Mouse (Mus musculus) forebrain, embryonic 11.5 days (tissue): ENCODE measurements around the gene Mfsd4a. TPM values are rescaled to one million over a fixed set of nuclear protein-coding genes. Genes with fewer than 3 reads are reported as not detected.

Source experiments
- ATAC-seq: fragments of 200-750 bp; cut with Nextera tagmentation; replicated peaks from 2 replicates; pipeline ENCODE4 v1.8.0; 2017; ENCODE audit warnings: moderate TSS enrichment; ENCODE audit not compliant: low FRiP score
- DNase-seq: peaks from one replicate; pipeline ENCODE4 v3.0.0-alpha.2; 2017; ENCODE audit warnings: low spot score
- H3K27ac ChIP-seq: fragments of 300-500 bp; sonication (generic); 2 replicates; pipeline ENCODE4 v1.5.1; 2014; ENCODE audit warnings: low read depth, low read length
- H3K27me3 ChIP-seq: fragments of 300-500 bp; sonication (generic); 2 replicates; pipeline ENCODE4 v1.6.1; 2014; ENCODE audit warnings: mild to moderate bottlenecking, low read length, mixed read lengths; ENCODE audit not compliant: control insufficient read depth, insufficient read depth
- H3K36me3 ChIP-seq: fragments of 300-500 bp; sonication (generic); 2 replicates; pipeline ENCODE4 v1.6.1; 2014; ENCODE audit warnings: mild to moderate bottlenecking, low read length, moderate library complexity, mixed read lengths; ENCODE audit not compliant: control insufficient read depth, insufficient read depth
- H3K4me1 ChIP-seq: fragments of 300-500 bp; sonication (generic); replicated peaks from 2 replicates; pipeline ENCODE4 v1.6.1; 2014; ENCODE audit warnings: low read length, mixed read lengths; ENCODE audit not compliant: control insufficient read depth, insufficient read depth
- H3K4me2 ChIP-seq: fragments of 300-500 bp; sonication (generic); 2 replicates; pipeline ENCODE4 v1.6.1; 2014; ENCODE audit warnings: low read depth, mild to moderate bottlenecking, low read length, moderate library complexity, mixed read lengths; ENCODE audit not compliant: severe bottlenecking
- H3K4me3 ChIP-seq: fragments of 300-500 bp; sonication (generic); 2 replicates; pipeline ENCODE4 v1.5.1; 2014; ENCODE audit warnings: low read depth, low read length
- H3K9ac ChIP-seq: fragments of 300-500 bp; sonication (generic); 2 replicates; pipeline ENCODE4 v1.6.1; 2014; ENCODE audit warnings: low read length
- H3K9me3 ChIP-seq: fragments of 300-500 bp; sonication (generic); 2 replicates; pipeline ENCODE4 v1.6.1; 2016; ENCODE audit warnings: low read length, mixed read lengths; ENCODE audit not compliant: control insufficient read depth
- WGBS: fragments of 180-500 bp; shearing (Covaris S2); extraction: QIAGEN DNeasy Blood & Tissue Kit; methylation state at CpG from one replicate; pipeline ENCODE4 v1.1.7; 2014; 5-methylcytosine and 5-hydroxymethylcytosine counted together
- polyA plus RNA-seq: library from polyadenylated mRNA; unstranded; fragments of >200 nt; fragmentation: Nextera tagmentation; extraction: Ambion mirVana; gene quantifications from 2 replicates; pipeline ENCODE4 v1.2.1, GENCODE M21; 2014

Mfsd4a gene
- polyA plus RNA-seq, 1 experiment from 2014 or later = 13.6 TPM

DNA sequence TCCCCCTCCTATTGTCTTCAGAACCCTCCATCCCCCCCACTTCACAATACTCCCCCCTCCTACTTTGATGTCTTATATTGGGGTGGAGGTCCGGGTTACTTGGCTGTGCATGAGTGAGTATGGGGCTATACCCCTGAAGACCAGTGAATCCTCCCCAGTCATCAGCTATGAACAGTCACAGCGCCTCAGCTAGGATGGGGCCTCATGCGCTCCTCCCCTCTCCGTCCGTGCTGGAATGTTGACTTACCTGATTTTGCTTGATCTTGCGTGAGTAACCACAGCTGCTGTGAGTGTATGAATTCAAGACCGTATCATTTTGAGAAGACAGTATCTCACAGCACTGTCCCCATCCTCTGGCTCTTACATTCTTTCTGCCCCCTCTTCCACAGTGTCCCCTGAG is 48.0 kb downstream of the Mfsd4a start:
- DNase-seq = no peak
- Histone ChIP-seq H3K4me3 (no peak overlapping the region), H3K36me3 (peaks cover 10% of the 10 kb centered on the region; the same call in 1 of the 2 replicates), H3K27ac (no peak overlapping the region), H3K9ac (no peak overlapping the region), H3K27me3 (no peaks in the 10 kb centered on the region), H3K4me2 (no peak overlapping the region), H3K9me3 (no peaks in the 10 kb centered on the region), H3K4me1 (no peaks in the 10 kb centered on the region)
- 96% methylated on average over 7 of the region's 7 CpGs for WGBS
- no peak for ATAC-seq

DNA sequence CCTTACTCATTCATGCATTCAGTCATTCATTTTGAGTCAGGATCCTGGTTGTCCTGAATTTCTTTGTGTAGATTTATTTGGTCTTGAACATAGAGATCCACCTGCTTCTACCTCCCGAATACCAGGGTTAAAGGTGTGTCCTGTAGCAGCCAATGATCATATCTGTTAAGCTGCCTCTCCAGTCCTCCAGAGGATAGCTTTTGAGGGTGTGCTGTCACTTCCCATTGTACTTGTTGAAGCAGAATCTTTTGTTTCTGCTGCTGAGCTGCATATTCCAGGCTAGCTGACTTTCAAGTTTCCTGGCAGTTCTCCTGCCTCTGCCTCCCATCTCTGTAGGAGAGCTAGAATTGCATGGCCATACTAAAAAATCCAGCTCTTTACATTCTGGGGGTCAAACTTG is 51.2 kb downstream of the Mfsd4a start:
- H3K27ac ChIP-seq = no peak overlapping the region
- H3K36me3 ChIP-seq = peaks cover 10% of the 10 kb centered on the region; the same call in 1 of the 2 replicates
- DNase-seq (no peak), ATAC-seq (no peak)
- no peak overlapping the region for H3K9ac ChIP-seq
- H3K4me3 ChIP-seq = no peak overlapping the region
- H3K4me1 ChIP-seq = no peaks in the 10 kb centered on the region
- H3K4me2 ChIP-seq = no peak overlapping the region
- H3K9me3 ChIP-seq = no peaks in the 10 kb centered on the region
- 90% methylated on average over 1 of the region's 1 CpGs for WGBS
- H3K27me3 ChIP-seq = no peaks in the 10 kb centered on the region

- Histone ChIP-seq H3K27me3 (no peaks in the 10 kb centered on the region), H3K4me2 (no peak overlapping the region), H3K9me3 (no peaks in the 10 kb centered on the region), H3K4me1 (no peaks in the 10 kb centered on the region), H3K4me3 (no peak overlapping the region), H3K9ac (no peak overlapping the region), H3K27ac (no peak overlapping the region), H3K36me3 (peaks cover 3% of the 10 kb centered on the region; the same call in 1 of the 2 replicates)
- 94% methylated on average over 1 of the region's 1 CpGs for WGBS
- DNase-seq (no peak), ATAC-seq (no peak)
Observed at GRCm38 (mm10) chr1:132014800-132015199, 53.1 kb downstream of the Mfsd4a start.

GRCm38 (mm10) chr1:132012861-132013260 is 55.0 kb downstream of the Mfsd4a start:
- 88% methylated on average over 8 of the region's 8 CpGs for WGBS
- no peaks in the 10 kb centered on the region for H3K9me3 ChIP-seq
- no peak overlapping the region for H3K9ac ChIP-seq
- H3K4me1 ChIP-seq = peaks cover 6% of the 10 kb centered on the region; the same call in 1 of the 2 replicates
- ATAC-seq (no peak), DNase-seq (no peak)
- H3K27me3 ChIP-seq = no peaks in the 10 kb centered on the region
- no peak overlapping the region for H3K4me2 ChIP-seq
- no peak overlapping the region for H3K27ac ChIP-seq
- H3K36me3 ChIP-seq = no peaks in the 10 kb centered on the region; the same call in 1 of the 2 replicates
- H3K4me3 ChIP-seq = no peak overlapping the region

- Histone ChIP-seq H3K9ac (no peak overlapping the region), H3K27ac (no peak overlapping the region), H3K9me3 (no peaks in the 10 kb centered on the region), H3K4me2 (no peak overlapping the region), H3K4me1 (peaks cover 6% of the 10 kb centered on the region; the same call in 1 of the 2 replicates), H3K4me3 (no peak overlapping the region), H3K27me3 (no peaks in the 10 kb centered on the region), H3K36me3 (no peaks in the 10 kb centered on the region; the same call in 1 of the 2 replicates)
- 77% methylated on average over 2 of the region's 2 CpGs for WGBS
- ATAC-seq (no peak), DNase-seq (no peak)
Observed at GRCm38 (mm10) chr1:132011785-132012184, 56.1 kb downstream of the Mfsd4a start.

DNA sequence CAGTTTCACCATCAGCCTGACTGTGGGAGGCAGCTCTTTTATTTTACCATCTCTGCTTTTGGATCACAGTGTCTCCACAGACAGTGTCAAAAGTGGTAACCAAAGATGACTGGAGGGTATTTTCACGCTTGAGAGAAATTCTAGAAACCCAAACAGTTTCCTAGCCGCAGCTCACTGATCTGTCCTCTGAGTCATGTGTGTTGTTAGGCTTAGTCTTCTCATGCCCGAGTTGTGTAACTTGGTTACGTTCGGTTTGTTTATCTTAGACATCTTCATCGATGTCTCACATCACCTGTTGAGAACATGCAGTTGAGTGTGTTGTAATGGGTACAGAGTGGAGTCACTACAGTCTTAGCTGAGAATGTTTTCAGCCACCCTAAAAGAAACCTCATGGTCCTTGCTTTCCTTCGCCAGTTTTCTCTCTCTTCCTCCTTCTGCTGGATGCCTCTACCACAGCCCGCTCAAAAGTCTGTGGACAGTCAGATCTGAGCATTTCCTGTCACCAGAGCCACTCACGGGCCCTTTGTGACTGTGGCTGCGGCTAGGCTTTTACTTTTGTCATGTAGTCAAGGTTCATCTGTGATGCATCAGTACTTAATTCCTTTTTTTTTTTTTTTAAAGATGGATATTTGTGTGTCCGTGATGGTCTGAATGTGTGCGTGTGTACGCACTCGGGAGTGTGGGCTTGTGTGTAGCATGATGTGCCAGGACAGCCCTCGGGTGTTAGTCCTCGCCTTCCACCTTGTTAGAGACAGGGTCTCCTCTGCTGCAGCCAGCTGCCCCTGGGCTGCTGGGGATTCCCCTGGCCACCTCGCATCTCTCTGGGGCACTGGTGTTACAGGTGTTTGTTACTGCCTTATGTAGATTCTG is 57.0 kb downstream of the Mfsd4a start:
- Histone ChIP-seq H3K4me1 (peaks cover 6% of the 10 kb centered on the region; the same call in 1 of the 2 replicates), H3K4me2 (no peak overlapping the region), H3K9me3 (no peaks in the 10 kb centered on the region), H3K27ac (no peak overlapping the region), H3K4me3 (no peak overlapping the region), H3K36me3 (no peaks in the 10 kb centered on the region; the same call in 1 of the 2 replicates), H3K27me3 (no peaks in the 10 kb centered on the region), H3K9ac (no peak overlapping the region)
- 91% methylated on average over 17 of the region's 17 CpGs for WGBS
- no peak for ATAC-seq
- no peak for DNase-seq

DNA sequence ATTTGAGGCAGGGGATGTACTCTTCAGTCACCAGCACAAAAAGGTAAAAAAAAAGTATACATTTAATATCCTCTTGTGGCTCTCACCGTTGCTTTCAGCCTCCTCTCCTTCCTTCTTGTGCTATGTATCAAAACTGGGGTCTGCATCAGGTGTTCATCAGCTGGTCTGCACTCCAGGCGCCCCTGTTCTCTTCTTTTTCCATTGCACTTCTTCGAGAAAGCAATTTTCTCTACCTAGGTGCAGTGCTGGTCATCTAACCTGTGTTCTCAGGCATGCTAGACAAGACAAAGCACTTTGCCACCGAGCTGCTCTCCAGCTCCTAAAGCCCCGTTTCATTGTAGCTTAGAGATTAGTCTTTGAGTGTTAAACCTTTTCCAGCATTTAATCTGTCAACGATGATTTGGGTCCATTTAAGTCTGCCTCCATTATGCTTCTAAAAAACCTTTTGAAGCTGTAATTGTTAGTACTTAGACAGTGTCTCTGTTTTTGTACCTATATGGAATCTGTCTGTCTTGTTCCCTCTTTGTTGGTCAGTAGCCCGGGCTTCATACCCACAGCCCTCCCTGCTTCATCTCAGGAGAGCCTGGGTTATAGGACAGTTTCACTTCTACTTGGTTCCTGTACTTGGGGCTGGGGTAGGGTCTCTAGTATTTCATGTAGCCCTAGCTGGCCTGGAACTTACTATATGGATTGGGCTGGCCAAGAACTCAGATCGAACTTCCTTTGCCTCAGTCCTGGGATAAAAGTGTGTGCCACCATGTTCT is 58.8 kb downstream of the Mfsd4a start:
- no peaks in the 10 kb centered on the region for H3K36me3 ChIP-seq
- DNase-seq = no peak
- ATAC-seq = no peak
- no peaks in the 10 kb centered on the region for H3K27me3 ChIP-seq
- peak overlapping the region; percentile 93 for H3K9ac ChIP-seq
- H3K27ac ChIP-seq = no peak overlapping the region
- no peaks in the 10 kb centered on the region for H3K9me3 ChIP-seq
- H3K4me3 ChIP-seq = peak overlapping the region; percentile 88
- peaks cover 6% of the 10 kb centered on the region; the same call in 1 of the 2 replicates for H3K4me1 ChIP-seq
- peak overlapping the region; percentile 56 for H3K4me2 ChIP-seq
- WGBS = 45% methylated on average over 8 of the region's 8 CpGs

- Histone ChIP-seq H3K9ac (peak overlapping the region; percentile 93), H3K4me2 (peak overlapping the region; percentile 56), H3K27ac (peak overlapping the region; percentile 91), H3K27me3 (no peaks in the 10 kb centered on the region), H3K36me3 (no peaks in the 10 kb centered on the region), H3K4me1 (peaks cover 6% of the 10 kb centered on the region; the same call in 1 of the 2 replicates), H3K9me3 (no peaks in the 10 kb centered on the region), H3K4me3 (peak overlapping the region; percentile 88)
- WGBS = under 1% methylated on average over 69 of the region's 72 CpGs
- ATAC-seq (peak; percentile 89), DNase-seq (peak; percentile 96)
Observed at GRCm38 (mm10) chr1:132007828-132008827, 59.7 kb downstream of the Mfsd4a start.
